Mouse (Mus musculus) embryonic fibroblast, embryonic 13.5 days (primary cell): ENCODE data around the gene Gm10985. TPM values are rescaled to one million over a fixed set of nuclear protein-coding genes. Genes with fewer than 3 reads are reported as not detected.

Experiments used
- H3K27ac ChIP-seq: 2 replicates; pipeline ENCODE4 v1.5.1; 2012; ENCODE audit warnings: low read length, control low read depth, inconsistent platforms; ENCODE audit not compliant: insufficient read depth
- H3K4me1 ChIP-seq: 2 replicates; pipeline ENCODE4 v1.6.1; 2011; ENCODE audit warnings: low read length; ENCODE audit not compliant: control insufficient read depth, insufficient read depth
- H3K4me3 ChIP-seq: 2 replicates; pipeline ENCODE4 v1.5.1; 2011; ENCODE audit warnings: mild to moderate bottlenecking, control low read depth, low read length; ENCODE audit not compliant: insufficient read depth
- CTCF ChIP-seq: IDR thresholded peaks from 2 replicates; pipeline ENCODE4 v1.5.1; 2011; ENCODE audit warnings: mild to moderate bottlenecking, control low read depth, low read length, moderate library complexity, borderline replicate concordance; ENCODE audit not compliant: insufficient read depth
- POLR2A ChIP-seq: IDR thresholded peaks from 2 replicates; pipeline ENCODE4 v1.6.1; 2011; ENCODE audit warnings: low read depth, mild to moderate bottlenecking, control low read depth, low read length, moderate library complexity
- polyA plus RNA-seq: library from polyadenylated mRNA; stranded (reverse); fragments of >200 nt; gene quantifications from 2 replicates; pipeline ENCODE4 v1.2.4, GENCODE M21; 2011; ENCODE audit warnings: low read depth; ENCODE audit not compliant: missing spikeins, insufficient read length

Gm10985 gene
- polyA plus RNA-seq, 1 experiment: not detected

GRCm38 (mm10) chr3:53863383-53864220, 18.7 kb downstream of the Gm10985 start, which contains the start of gene Ufm1:
Ufm1 (minus strand) TSS chr3:53863830.
- no peaks in the 10 kb centered on the region; the same call in 1 of the 2 replicates for H3K4me1 ChIP-seq
- peak; percentile 52 for TF ChIP-seq POLR2A
- TF ChIP-seq CTCF: no peak
- H3K27ac ChIP-seq: 0 out of 2 replicates have a peak within 1 kb of the TSS, but pooled peaks have one; percentile 36

GRCm38 (mm10) chr3:53868212-53868611, 23.3 kb downstream of the Gm10985 start:
- Histone ChIP-seq H3K4me3 (no peak overlapping the region), H3K27ac (no peak overlapping the region), H3K4me1 (no peaks in the 10 kb centered on the region; the same call in 1 of the 2 replicates)
- no peak for TF ChIP-seq POLR2A
- no peak for TF ChIP-seq CTCF

More at GRCm38 (mm10) chr3:53863383-53864220, 18.7 kb downstream of the Gm10985 start, which contains the start of gene Ufm1:
- peak within 1 kb of the TSS; percentile 79 for H3K4me3 ChIP-seq

GRCm38 (mm10) chr3:53869263-53869662, 24.4 kb downstream of the Gm10985 start:
- H3K4me3 ChIP-seq: no peak overlapping the region
- no peak for TF ChIP-seq CTCF
- TF ChIP-seq POLR2A: no peak
- no peaks in the 10 kb centered on the region; the same call in 1 of the 2 replicates for H3K4me1 ChIP-seq
- no peak overlapping the region for H3K27ac ChIP-seq

GRCm38 (mm10) chr3:53870482-53870881, 25.6 kb downstream of the Gm10985 start:
- TF ChIP-seq CTCF (no peak), POLR2A (no peak)
- H3K4me1 ChIP-seq: no peaks in the 10 kb centered on the region
- no peak overlapping the region for H3K4me3 ChIP-seq
- H3K27ac ChIP-seq: no peak overlapping the region

- Histone ChIP-seq H3K4me1 (no peaks in the 10 kb centered on the region), H3K4me3 (no peak overlapping the region), H3K27ac (no peak overlapping the region)
- TF ChIP-seq POLR2A (no peak), CTCF (no peak)
Observed at GRCm38 (mm10) chr3:53871596-53871995, 26.7 kb downstream of the Gm10985 start.

- TF ChIP-seq CTCF (no peak), POLR2A (no peak)
- Histone ChIP-seq H3K4me3 (no peak overlapping the region), H3K4me1 (no peaks in the 10 kb centered on the region), H3K27ac (no peak overlapping the region)
Observed at GRCm38 (mm10) chr3:53890619-53891540, 46.0 kb downstream of the Gm10985 start.

Other genes starting within 250 kb of the Gm10985 start
- gene Frem2, start 187.7 kb upstream of the Gm10985 start, polyA plus RNA-seq: 0.23 TPM in 2 replicates
- 100 and 110 TPM in 2 replicates for gene Ufm1, start 18.7 kb downstream of the Gm10985 start, polyA plus RNA-seq